Mouse (Mus musculus) stomach, embryonic 16.5 days (tissue): ENCODE data around the gene Olfr93. TPM values are rescaled to one million over a fixed set of nuclear protein-coding genes. Genes with fewer than 3 reads are reported as not detected.
"Not testable (repeated sequence)": the region's sequence is repeated elsewhere in the genome, so short reads cannot be mapped to it uniquely, and the experiment has no call there.

Experiments used
- ATAC-seq: fragments of 200-750 bp; cut with Nextera tagmentation; 2 replicates; pipeline ENCODE4 v1.8.0; 2017; ENCODE audit warnings: moderate number of reproducible peaks, moderate TSS enrichment; ENCODE audit not compliant: insufficient read depth, low FRiP score
- H3K27ac ChIP-seq: fragments of 300-500 bp; sonication (generic); 2 replicates; pipeline ENCODE4 v1.5.1; 2014; ENCODE audit warnings: low read length
- H3K27me3 ChIP-seq: fragments of 300-500 bp; sonication (generic); 2 replicates; pipeline ENCODE4 v1.6.1; 2014; ENCODE audit warnings: low read length, control low read depth, mixed read lengths; ENCODE audit not compliant: control insufficient read depth, insufficient read depth
- H3K36me3 ChIP-seq: fragments of 300-500 bp; sonication (generic); 2 replicates; pipeline ENCODE4 v1.6.1; 2014; ENCODE audit warnings: low read length; ENCODE audit not compliant: control insufficient read depth, insufficient read depth
- H3K4me1 ChIP-seq: fragments of 300-500 bp; sonication (generic); 2 replicates; pipeline ENCODE4 v1.6.1; 2014; ENCODE audit warnings: low read length, control low read depth, mixed read lengths; ENCODE audit not compliant: control insufficient read depth, insufficient read depth
- H3K4me2 ChIP-seq: fragments of 300-500 bp; sonication (generic); 2 replicates; pipeline ENCODE4 v1.6.1; 2014; ENCODE audit warnings: low read depth, low read length, mixed read lengths
- H3K4me3 ChIP-seq: fragments of 300-500 bp; sonication (generic); replicated peaks from 2 replicates; pipeline ENCODE4 v1.5.1; 2014; ENCODE audit warnings: mild to moderate bottlenecking, low read length
- H3K9ac ChIP-seq: fragments of 300-500 bp; sonication (generic); 2 replicates; pipeline ENCODE4 v1.6.1; 2014; ENCODE audit warnings: low read length
- H3K9me3 ChIP-seq: fragments of 300-500 bp; sonication (generic); replicated peaks from 2 replicates; pipeline ENCODE4 v1.6.1; 2016; ENCODE audit warnings: low read length, control low read depth; ENCODE audit not compliant: control insufficient read depth
- WGBS: fragments of 180-500 bp; shearing (Covaris S2); extraction: QIAGEN DNeasy Blood & Tissue Kit; methylation state at CpG from one replicate; pipeline ENCODE4 v1.1.7; 2014; 5-methylcytosine and 5-hydroxymethylcytosine counted together
- polyA plus RNA-seq: library from polyadenylated mRNA; unstranded; fragments of >200 nt; fragmentation: Nextera tagmentation; extraction: Ambion mirVana; gene quantifications from 2 replicates; pipeline ENCODE4 v1.2.1, GENCODE M21; 2015

Olfr93 gene
- polyA plus RNA-seq, 1 experiment from 2014 or later, result not detected

DNA sequence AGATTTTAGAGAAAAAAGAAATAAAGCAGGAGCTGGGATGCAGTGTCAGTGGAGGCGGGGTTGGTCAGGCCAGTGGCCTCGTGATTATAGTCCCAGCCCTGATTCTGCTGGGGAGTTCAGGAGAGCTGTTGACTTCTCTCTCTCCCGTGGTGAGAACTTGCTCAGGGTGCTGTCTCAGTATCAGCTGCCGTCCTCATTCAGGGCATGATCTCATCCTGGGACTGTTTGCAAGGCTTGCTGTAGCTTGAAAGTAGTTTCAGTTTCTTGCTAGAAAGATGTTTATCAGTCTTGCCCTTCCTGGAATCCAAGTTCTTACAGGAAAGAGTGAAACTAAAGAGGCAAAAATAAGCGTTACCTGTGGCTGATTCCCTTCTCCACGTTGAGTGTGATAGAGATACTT lies 24.2 kb upstream of the Olfr93 start:
- no peaks in the 10 kb centered on the region for H3K4me1 ChIP-seq
- no peak overlapping the region for H3K4me3 ChIP-seq
- ATAC-seq, result no peak
- H3K27ac ChIP-seq, result no peak overlapping the region
- no peak overlapping the region for H3K9ac ChIP-seq
- H3K9me3 ChIP-seq, result no peaks in the 10 kb centered on the region
- H3K4me2 ChIP-seq, result no peak overlapping the region
- H3K36me3 ChIP-seq, result no peaks in the 10 kb centered on the region
- 34% methylated on average over 6 of the region's 6 CpGs for WGBS
- no peaks in the 10 kb centered on the region for H3K27me3 ChIP-seq

DNA sequence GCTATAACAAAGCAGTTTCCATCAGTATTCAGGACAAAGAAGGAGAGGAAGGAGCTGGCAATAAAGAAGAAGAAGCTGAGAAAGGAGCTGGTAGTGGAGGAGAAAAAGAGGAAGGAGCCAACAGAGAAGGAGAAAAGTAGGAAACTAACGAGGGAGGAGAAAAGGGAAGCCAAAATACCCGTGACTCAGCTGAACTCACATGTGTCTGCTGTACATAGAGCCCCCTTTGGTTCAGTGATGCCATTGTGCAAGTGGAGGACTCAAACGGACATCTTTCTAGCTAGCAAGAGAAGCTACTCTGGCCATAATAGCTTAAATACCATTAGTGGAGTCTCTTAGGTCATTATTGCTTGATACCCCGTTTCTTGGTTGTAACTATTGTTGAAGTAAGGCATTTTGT lies 29.9 kb downstream of the Olfr93 start:
- not testable (repeated sequence) for H3K9ac ChIP-seq, ATAC-seq, H3K9me3 ChIP-seq, H3K27ac ChIP-seq, H3K36me3 ChIP-seq, H3K27me3 ChIP-seq, H3K4me3 ChIP-seq, H3K4me2 ChIP-seq, H3K4me1 ChIP-seq
- WGBS, result 70% methylated on average over 4 of the region's 4 CpGs

DNA sequence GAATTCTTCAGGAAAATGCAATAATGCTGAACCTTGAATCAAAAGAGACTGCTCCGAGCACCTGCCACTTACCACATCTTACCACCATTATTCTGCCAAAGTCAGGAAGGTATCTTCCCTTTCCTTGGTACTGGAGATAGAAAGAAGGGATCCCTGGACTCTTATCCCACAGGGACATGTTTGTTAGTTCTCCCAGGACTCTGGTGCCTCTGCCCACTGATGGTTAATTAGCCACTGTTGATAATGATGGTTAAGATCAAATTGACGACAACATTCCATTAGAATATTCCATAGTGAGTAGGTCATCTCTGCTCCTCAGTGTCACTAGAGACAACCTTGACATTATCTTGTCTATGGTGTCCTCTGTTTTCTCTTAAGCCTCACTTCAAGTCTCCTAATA lies 41.3 kb downstream of the Olfr93 start, which contains the start of gene Olfr92:
Gene Olfr92 (minus strand): TSS at position 101 of the 400 bp plus-strand sequence.
- ATAC-seq, result no peak
- WGBS, result 83% methylated on average over 2 of the region's 2 CpGs
- Histone ChIP-seq H3K36me3 (no peaks in the 10 kb centered on the region), H3K9ac (no peak within 1 kb of the TSS), H3K27ac (no peak within 1 kb of the TSS), H3K27me3 (no peaks in the 10 kb centered on the region), H3K4me1 (no peaks in the 10 kb centered on the region), H3K4me2 (no peak within 1 kb of the TSS), H3K9me3 (no peaks in the 10 kb centered on the region), H3K4me3 (no peak within 1 kb of the TSS)

DNA sequence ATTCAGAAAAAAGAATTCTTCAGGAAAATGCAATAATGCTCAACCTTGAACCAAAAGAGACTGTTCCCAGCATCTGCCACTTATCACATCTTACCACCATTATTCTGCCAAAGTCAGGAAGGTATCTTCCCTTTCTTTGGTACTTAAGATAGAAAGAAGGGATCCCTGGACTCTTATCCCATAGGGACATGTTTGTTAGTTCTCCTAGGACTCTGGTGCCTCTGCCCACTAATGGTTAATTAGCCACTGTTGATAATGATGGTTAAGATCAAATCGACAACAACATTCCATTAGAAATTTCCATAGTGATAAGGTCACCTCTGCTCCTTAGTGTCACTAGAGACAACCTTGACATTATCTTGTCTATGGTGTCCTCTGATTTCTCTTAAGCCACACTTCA lies 63.1 kb downstream of the Olfr93 start, which contains the start of gene Olfr91:
Gene Olfr91 (minus strand): TSS at position 101 of the 400 bp plus-strand sequence.
- H3K9me3 ChIP-seq, result no peaks in the 10 kb centered on the region
- H3K9ac ChIP-seq, result no peak within 1 kb of the TSS
- no peak within 1 kb of the TSS for H3K4me3 ChIP-seq
- no peaks in the 10 kb centered on the region for H3K36me3 ChIP-seq
- 88% methylated on average over 1 of the region's 1 CpGs for WGBS
- H3K27ac ChIP-seq, result no peak within 1 kb of the TSS
- no peak within 1 kb of the TSS for H3K4me2 ChIP-seq
- H3K27me3 ChIP-seq, result no peaks in the 10 kb centered on the region
- no peaks in the 10 kb centered on the region for H3K4me1 ChIP-seq
- ATAC-seq, result no peak

DNA sequence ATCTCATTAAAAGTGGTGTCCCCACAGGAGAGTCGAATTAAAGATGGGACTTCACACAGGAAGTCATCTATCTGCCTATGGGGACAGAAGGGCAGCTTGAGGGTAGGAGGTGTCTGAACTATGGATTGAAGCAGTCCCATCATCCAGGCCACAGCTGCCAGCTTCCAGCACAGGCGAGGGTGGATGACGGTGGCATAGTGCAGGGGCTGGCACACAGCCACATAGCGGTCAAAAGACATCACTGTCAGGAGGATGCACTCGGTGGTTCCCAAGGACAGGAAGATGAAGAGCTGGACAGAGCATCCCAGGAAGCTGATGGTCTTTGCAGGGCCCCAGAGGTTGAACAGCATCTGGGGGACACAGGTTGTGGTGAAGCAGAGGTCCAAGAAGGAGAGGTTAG lies 68.0 kb downstream of the Olfr93 start:
- no peak overlapping the region for H3K27ac ChIP-seq
- H3K4me1 ChIP-seq, result no peaks in the 10 kb centered on the region
- no peak overlapping the region for H3K4me3 ChIP-seq
- no peak for ATAC-seq
- WGBS, result 81% methylated on average over 5 of the region's 5 CpGs
- no peak overlapping the region for H3K4me2 ChIP-seq
- no peaks in the 10 kb centered on the region for H3K36me3 ChIP-seq
- no peaks in the 10 kb centered on the region for H3K27me3 ChIP-seq
- no peaks in the 10 kb centered on the region for H3K9me3 ChIP-seq
- no peak overlapping the region for H3K9ac ChIP-seq

DNA sequence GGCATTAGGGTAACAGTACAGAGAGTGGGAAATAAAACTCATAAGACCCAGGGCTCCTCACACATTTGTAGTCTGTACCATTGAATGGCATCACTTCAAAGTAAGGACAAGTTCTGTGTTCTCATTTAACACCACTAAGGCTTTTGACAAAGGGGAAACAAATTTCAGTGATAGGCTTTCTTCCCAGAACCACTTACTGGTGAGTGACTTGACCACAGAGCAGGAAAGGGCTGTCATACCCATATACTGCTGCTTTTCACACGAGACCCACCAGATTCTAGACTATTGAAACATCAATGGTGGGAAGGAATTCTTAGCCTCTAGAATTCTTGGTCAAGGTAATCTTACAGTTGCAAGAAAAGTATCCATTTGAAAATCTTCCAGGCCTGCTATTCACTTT lies 69.1 kb downstream of the Olfr93 start:
- ATAC-seq, result no peak
- WGBS, result 58% methylated on average over 1 of the region's 1 CpGs
- Histone ChIP-seq H3K9me3 (no peaks in the 10 kb centered on the region), H3K36me3 (no peaks in the 10 kb centered on the region), H3K4me1 (no peaks in the 10 kb centered on the region), H3K9ac (no peak overlapping the region), H3K4me2 (no peak overlapping the region), H3K4me3 (no peak overlapping the region), H3K27ac (no peak overlapping the region), H3K27me3 (no peaks in the 10 kb centered on the region)

Other genes starting within 250 kb of the Olfr93 start
- 3.4 and 5.9 TPM in 2 replicates for gene Rnf39, start 218.6 kb downstream of the Olfr93 start, polyA plus RNA-seq
- gene Ppp1r11, start 209.8 kb downstream of the Olfr93 start, polyA plus RNA-seq, result 97.4 and 109 TPM in 2 replicates
- 70.3 and 79.7 TPM in 2 replicates for gene Znrd1, start 202.9 kb downstream of the Olfr93 start, polyA plus RNA-seq
- 4.2 and 5.6 TPM in 2 replicates for gene Znrd1as, start 202.9 kb downstream of the Olfr93 start, polyA plus RNA-seq
- gene 2410137M14Rik, start 180.3 kb downstream of the Olfr93 start, polyA plus RNA-seq, result not detected in 2 replicates
- gene H2-M5, start 172.0 kb downstream of the Olfr93 start, polyA plus RNA-seq, result 0.35 and 0.43 TPM in 2 replicates
- 40.9 and 50.3 TPM in 2 replicates for gene Zfp57, start 160.3 kb downstream of the Olfr93 start, polyA plus RNA-seq
- 0.21 TPM in 1 of 2 replicates, not detected in the other for gene Mog, start 138.1 kb downstream of the Olfr93 start, polyA plus RNA-seq
- 7.2 and 7.5 TPM in 2 replicates for gene Gabbr1, start 115.5 kb downstream of the Olfr93 start, polyA plus RNA-seq
- gene Olfr90, start 73.0 kb downstream of the Olfr93 start, polyA plus RNA-seq, result not detected in 2 replicates
- gene Olfr91, start 63.2 kb downstream of the Olfr93 start, polyA plus RNA-seq, result not detected in 2 replicates
- gene Olfr92, start 41.4 kb downstream of the Olfr93 start, polyA plus RNA-seq, result not detected in 2 replicates
- gene Ubd, start 32.4 kb upstream of the Olfr93 start, polyA plus RNA-seq, result not detected in 2 replicates
- gene Olfr94, start 39.5 kb upstream of the Olfr93 start, polyA plus RNA-seq, result not detected in 2 replicates
- gene Olfr95, start 51.6 kb upstream of the Olfr93 start, polyA plus RNA-seq, result not detected in 2 replicates
- not detected in 2 replicates for gene Olfr96, start 58.7 kb upstream of the Olfr93 start, polyA plus RNA-seq
- not detected in 2 replicates for gene Olfr97, start 75.8 kb upstream of the Olfr93 start, polyA plus RNA-seq
- gene Olfr98, start 102.3 kb upstream of the Olfr93 start, polyA plus RNA-seq, result not detected in 2 replicates
- 3.2 and 4.0 TPM in 2 replicates for gene H2-M3, start 108.7 kb upstream of the Olfr93 start, polyA plus RNA-seq
- gene Olfr99, start 122.0 kb upstream of the Olfr93 start, polyA plus RNA-seq, result not detected in 2 replicates
- not detected in 2 replicates for gene Olfr101, start 142.8 kb upstream of the Olfr93 start, polyA plus RNA-seq
- not detected in 2 replicates for gene Olfr102, start 155.6 kb upstream of the Olfr93 start, polyA plus RNA-seq
- not detected in 2 replicates for gene Olfr103, start 178.2 kb upstream of the Olfr93 start, polyA plus RNA-seq
- gene Olfr104-ps, start 198.1 kb upstream of the Olfr93 start, polyA plus RNA-seq, result not detected in 2 replicates
- gene Olfr105-ps, start 217.5 kb upstream of the Olfr93 start, polyA plus RNA-seq, result not detected in 2 replicates
- gene Olfr106-ps, start 228.9 kb upstream of the Olfr93 start, polyA plus RNA-seq, result not detected in 2 replicates
- not detected in 2 replicates for gene Olfr107, start 237.7 kb upstream of the Olfr93 start, polyA plus RNA-seq